Mouse (Mus musculus) layer of hippocampus, adult 2 months (tissue): Measurements from ENCODE around the gene Treml2. TPM values are rescaled to one million over a fixed set of nuclear protein-coding genes. Genes with fewer than 3 reads are reported as not detected.
A peak's percentile ranks its signal among the peaks of the same experiment; 100 is the strongest.
"Not testable (repeated sequence)": the region's sequence is repeated elsewhere in the genome, so short reads cannot be mapped to it uniquely, and the experiment has no call there.

Experiments
- DNase-seq, 2 experiments: peaks; one replicate each; pipeline ENCODE4 v3.0.0; 2022; ENCODE audit warnings: low spot score in 2 of 2
- H3K27ac ChIP-seq: fragments of 200-600 bp; 2 replicates; pipeline ENCODE4 v1.8.1; 2022
- H3K4me3 ChIP-seq: fragments of 200-600 bp; 2 replicates; pipeline ENCODE4 v1.8.1; 2022; ENCODE audit warnings: mild to moderate bottlenecking
- CTCF ChIP-seq: fragments of 200-600 bp; conservative IDR thresholded peaks from 2 replicates; pipeline ENCODE4 v1.8.1; 2022; ENCODE audit warnings: antibody characterized with exemption, mild to moderate bottlenecking, moderate library complexity
- total RNA-seq, 2 experiments: library from RNA; stranded (reverse); gene quantifications; 2 replicates each; pipeline ENCODE4 v1.2.3; 2021

Treml2 gene
- total RNA-seq, 2 experiments from 2014 or later = 0.25 to 0.36 TPM

GRCm38 (mm10) chr17:48343065-48343464 lies 43.8 kb downstream of the Treml2 start:
- DNase-seq = no peak
- no peak overlapping the region for H3K27ac ChIP-seq
- no peak for TF ChIP-seq CTCF
- H3K4me3 ChIP-seq = no peak overlapping the region

- H3K27ac ChIP-seq = no peak overlapping the region
- TF ChIP-seq CTCF = no peak
- no peak for DNase-seq
- no peak overlapping the region for H3K4me3 ChIP-seq
Observed at GRCm38 (mm10) chr17:48345824-48346223, 46.5 kb downstream of the Treml2 start.

DNA sequence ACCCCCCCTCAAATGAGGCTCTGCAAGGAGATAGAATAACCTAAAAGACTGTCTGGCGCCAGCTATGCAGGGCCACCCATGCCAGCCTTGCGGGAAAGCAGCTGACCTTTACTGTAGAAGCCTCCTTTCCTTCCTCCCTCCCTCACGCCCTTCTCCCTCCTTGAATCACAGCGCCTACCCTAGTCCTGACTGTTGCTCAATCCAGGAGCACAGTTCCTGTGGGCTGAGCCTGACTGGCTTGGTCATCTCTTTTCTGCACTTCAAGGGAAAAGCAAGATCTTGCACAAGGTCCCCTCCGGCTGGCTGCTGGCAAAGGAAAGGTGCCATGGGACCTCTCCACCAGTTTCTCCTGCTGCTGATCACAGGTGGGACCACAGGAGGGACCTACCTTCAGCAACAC lies 46.9 kb downstream of the Treml2 start, which contains the start of gene Trem2:
Gene Trem2, plus strand, starts transcription at position 171 of the 400 bp plus-strand sequence.
- peak within 1 kb of the TSS; percentile 46; the same call in 1 of the 2 replicates for H3K27ac ChIP-seq
- H3K4me3 ChIP-seq = no peak within 1 kb of the TSS; the same call in 1 of the 2 replicates

GRCm38 (mm10) chr17:48346834-48347233 lies 47.5 kb downstream of the Treml2 start:
- H3K27ac ChIP-seq = peak overlapping the region; percentile 46; the same call in 1 of the 2 replicates
- no peak for DNase-seq

More for the DNA sequence above, 46.9 kb downstream of the Treml2 start, which contains the start of gene Trem2:
- DNase-seq = no peak
- no peak for TF ChIP-seq CTCF

DNA sequence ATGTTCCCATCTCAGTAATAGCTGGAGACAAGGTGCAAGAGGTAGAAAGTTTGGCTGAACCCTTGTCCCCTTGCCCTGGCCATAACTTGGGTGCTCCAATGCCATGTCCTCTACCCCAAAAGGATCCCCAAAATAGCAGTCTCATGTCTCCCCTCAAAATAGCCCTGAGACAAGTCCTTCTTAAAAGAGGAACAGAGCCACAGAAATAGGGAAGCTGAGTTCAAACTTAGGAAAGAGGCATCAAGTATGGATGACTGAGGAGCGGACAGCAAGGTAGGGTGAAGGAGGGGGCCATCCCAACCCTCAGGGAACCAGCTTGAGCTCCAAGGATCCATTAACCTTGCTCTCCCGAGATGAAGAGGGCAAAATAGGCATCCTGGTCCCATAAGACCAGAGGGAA lies 48.0 kb downstream of the Treml2 start:
- no peak overlapping the region for H3K4me3 ChIP-seq
- H3K27ac ChIP-seq = peak overlapping the region; percentile 46; the same call in 1 of the 2 replicates
- TF ChIP-seq CTCF = no peak
- DNase-seq = no peak

More at GRCm38 (mm10) chr17:48346834-48347233, 47.5 kb downstream of the Treml2 start:
- no peak for TF ChIP-seq CTCF
- H3K4me3 ChIP-seq = no peak overlapping the region; the same call in 1 of the 2 replicates

DNA sequence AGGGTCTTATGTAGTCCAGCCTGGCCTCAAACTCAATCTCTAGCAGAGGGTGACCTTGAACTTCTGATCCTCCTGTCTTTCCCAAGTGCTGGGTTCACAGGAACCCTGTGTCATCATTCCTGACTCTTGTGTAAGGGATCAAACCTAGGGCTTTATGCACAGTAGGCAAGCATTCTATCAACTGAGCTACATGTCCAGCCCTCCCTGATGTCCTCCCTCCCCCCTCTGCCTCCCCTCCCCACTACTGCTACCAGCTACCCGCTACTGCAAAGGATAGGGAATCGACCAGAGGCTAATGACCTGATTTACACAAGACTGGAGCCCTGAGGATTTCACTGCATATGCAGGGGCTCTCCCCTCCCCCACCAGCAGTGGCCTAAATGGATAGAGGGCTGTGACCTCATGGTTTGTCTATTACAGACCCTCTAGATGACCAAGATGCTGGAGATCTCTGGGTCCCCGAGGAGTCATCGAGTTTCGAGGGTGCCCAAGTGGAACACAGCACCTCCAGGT lies 51.4 kb downstream of the Treml2 start:
- DNase-seq = no peak
- no peak overlapping the region for H3K27ac ChIP-seq
- no peak for TF ChIP-seq CTCF
- H3K4me3 ChIP-seq = no peak overlapping the region

- DNase-seq, H3K27ac ChIP-seq: not testable (repeated sequence)
Observed at GRCm38 (mm10) chr17:48352976-48353375, 53.7 kb downstream of the Treml2 start.

GRCm38 (mm10) chr17:48355822-48356221 lies 56.5 kb downstream of the Treml2 start:
- TF ChIP-seq CTCF = no peak
- Histone ChIP-seq H3K4me3 (no peak overlapping the region), H3K27ac (no peak overlapping the region)
- no peak for DNase-seq

More at GRCm38 (mm10) chr17:48352976-48353375, 53.7 kb downstream of the Treml2 start:
- H3K4me3 ChIP-seq = not testable (repeated sequence)

- no peak overlapping the region for H3K4me3 ChIP-seq
- no peak for TF ChIP-seq CTCF
- DNase-seq = no peak
- no peak overlapping the region for H3K27ac ChIP-seq
Observed at GRCm38 (mm10) chr17:48357892-48358291, 58.6 kb downstream of the Treml2 start.

DNA sequence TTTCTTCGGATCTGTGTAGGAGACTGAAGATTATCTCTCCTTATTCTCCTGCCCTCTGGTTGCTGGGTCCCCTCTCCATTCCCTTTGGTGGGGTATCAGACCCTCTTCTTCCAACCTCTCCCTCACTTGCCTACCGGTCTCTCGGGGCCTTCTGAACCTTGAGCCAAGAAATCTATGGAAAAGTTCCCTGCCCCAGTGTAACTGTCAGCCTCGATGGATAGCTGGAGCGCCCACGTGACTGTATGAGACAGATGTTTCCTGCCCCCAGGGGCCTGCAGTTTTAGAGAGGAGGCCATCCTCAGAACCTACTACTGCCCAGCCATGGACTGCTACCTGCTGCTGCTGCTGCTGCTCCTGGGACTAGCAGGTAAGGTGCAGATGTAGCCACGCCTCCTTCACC lies 60.3 kb downstream of the Treml2 start, which contains the start of gene Treml1:
Gene Treml1, plus strand, starts transcription at position 301 of the 400 bp plus-strand sequence.
- Histone ChIP-seq H3K27ac (no peak within 1 kb of the TSS), H3K4me3 (no peak within 1 kb of the TSS)
- no peak for TF ChIP-seq CTCF
- DNase-seq = no peak

DNA sequence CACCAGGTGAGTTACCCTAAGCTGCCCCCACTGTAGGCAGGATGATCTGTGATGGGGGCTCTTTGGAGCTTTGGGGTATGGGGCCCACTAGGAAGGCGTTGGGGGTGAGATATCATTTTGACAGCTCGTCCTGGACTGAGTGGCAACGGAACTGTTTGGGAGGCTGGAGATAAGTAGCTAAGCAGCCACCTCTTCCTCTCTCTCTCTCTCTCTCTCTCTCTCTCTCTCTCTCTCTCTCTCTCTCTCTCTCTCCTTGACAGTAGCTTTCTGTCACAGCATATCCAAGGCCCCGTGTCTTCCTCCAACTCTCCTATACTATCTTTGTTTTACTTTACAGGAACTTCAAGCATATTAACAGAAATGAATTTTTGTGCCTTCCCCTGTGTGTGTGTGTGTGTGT lies 61.2 kb downstream of the Treml2 start:
- no peak overlapping the region for H3K27ac ChIP-seq
- TF ChIP-seq CTCF = no peak
- no peak for DNase-seq
- H3K4me3 ChIP-seq = no peak overlapping the region

Other genes with a start within 250 kb of the Treml2 start
- not detected for gene 1700067P10Rik, start 210.2 kb upstream of the Treml2 start, total RNA-seq
- not detected for gene 9830107B12Rik, start 153.2 kb upstream of the Treml2 start, total RNA-seq
- not detected for gene A530064D06Rik, start 132.2 kb upstream of the Treml2 start, total RNA-seq
- not detected for gene Trem1, start 66.7 kb upstream of the Treml2 start, total RNA-seq
- not detected for gene Trem3, start 51.7 kb upstream of the Treml2 start, total RNA-seq
- not detected for gene Treml4, start 35.2 kb upstream of the Treml2 start, total RNA-seq
- gene B430306N03Rik, start 16.6 kb downstream of the Treml2 start, total RNA-seq = not detected
- 10 to 100 TPM; 10.1 to 10.6 TPM for gene Trem2, start 46.9 kb downstream of the Treml2 start, total RNA-seq
- not detected for gene Treml1, start 60.4 kb downstream of the Treml2 start, total RNA-seq
- gene Nfya, start 110.4 kb downstream of the Treml2 start, total RNA-seq = 10 to 100 TPM; 21.4 to 26.7 TPM
- gene Oard1, start 110.5 kb downstream of the Treml2 start, total RNA-seq = 10 to 100 TPM; 11.1 to 15.1 TPM
- under 1 TPM in 1 of 2 experiments, not detected in 1; 0.33 TPM for gene Apobec2, start 133.4 kb downstream of the Treml2 start, total RNA-seq
- gene Tspo2, start 152.0 kb downstream of the Treml2 start, total RNA-seq = not detected
- gene Unc5cl, start 155.4 kb downstream of the Treml2 start, total RNA-seq = under 1 TPM; 0.37 to 0.92 TPM